Mouse (Mus musculus) embryonic fibroblast, embryonic 13.5 days (primary cell): ENCODE measurements at regions not wholly inside any gene's neighbourhood (a gene's known extent, or its start where the extent isn't known, plus 50 kb on each side); places are given as distances from the start of the nearest gene placed in this dataset.

Experiments used
- H3K27ac ChIP-seq: 2 replicates; pipeline ENCODE4 v1.5.1; 2012; ENCODE audit warnings: low read length, control low read depth, inconsistent platforms; ENCODE audit not compliant: insufficient read depth
- H3K4me1 ChIP-seq: 2 replicates; pipeline ENCODE4 v1.6.1; 2011; ENCODE audit warnings: low read length; ENCODE audit not compliant: control insufficient read depth, insufficient read depth
- H3K4me3 ChIP-seq: 2 replicates; pipeline ENCODE4 v1.5.1; 2011; ENCODE audit warnings: mild to moderate bottlenecking, control low read depth, low read length; ENCODE audit not compliant: insufficient read depth
- CTCF ChIP-seq: IDR thresholded peaks from 2 replicates; pipeline ENCODE4 v1.5.1; 2011; ENCODE audit warnings: mild to moderate bottlenecking, control low read depth, low read length, moderate library complexity, borderline replicate concordance; ENCODE audit not compliant: insufficient read depth
- POLR2A ChIP-seq: IDR thresholded peaks from 2 replicates; pipeline ENCODE4 v1.6.1; 2011; ENCODE audit warnings: low read depth, mild to moderate bottlenecking, control low read depth, low read length, moderate library complexity

- no peak for TF ChIP-seq POLR2A
- TF ChIP-seq CTCF = no peak
- Histone ChIP-seq H3K27ac (no peak overlapping the region), H3K4me3 (no peak overlapping the region), H3K4me1 (no peaks in the 10 kb centered on the region)
These were observed 60.0 kb upstream of the Stx16 start for GRCm38 (mm10) chr2:174016068-174016467.

- no peak overlapping the region for H3K27ac ChIP-seq
- TF ChIP-seq POLR2A (no peak), CTCF (no peak)
- no peaks in the 10 kb centered on the region for H3K4me1 ChIP-seq
These were observed 59.1 kb upstream of the Stx16 start for GRCm38 (mm10) chr2:174017042-174017441.

GRCm38 (mm10) chr2:174017596-174017995 lies 58.5 kb upstream of the Stx16 start:
- H3K27ac ChIP-seq = no peak overlapping the region
- TF ChIP-seq CTCF (no peak), POLR2A (no peak)
- no peak overlapping the region for H3K4me3 ChIP-seq
- no peaks in the 10 kb centered on the region for H3K4me1 ChIP-seq

More at GRCm38 (mm10) chr2:174017042-174017441, 59.1 kb upstream of the Stx16 start:
- no peak overlapping the region for H3K4me3 ChIP-seq

DNA sequence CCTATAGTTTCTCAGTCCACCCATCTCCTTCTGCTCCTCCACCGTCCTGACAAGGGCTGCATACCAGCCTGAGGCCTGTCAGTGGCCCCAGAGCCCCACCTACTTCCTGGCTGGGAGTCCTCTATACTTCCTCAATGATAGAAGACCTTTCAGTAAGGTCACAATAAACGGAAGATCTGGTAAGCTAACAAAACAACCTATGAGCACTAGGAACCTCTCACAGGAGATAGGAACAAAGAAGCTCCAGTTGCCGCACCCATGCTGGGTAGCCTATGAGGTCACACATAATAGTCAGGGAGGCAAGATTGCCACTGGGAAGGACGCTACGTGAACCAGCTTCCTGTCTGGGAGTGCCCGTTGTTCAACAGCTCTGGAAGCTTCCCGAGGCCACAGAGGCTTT lies 58.1 kb upstream of the Stx16 start:
- Histone ChIP-seq H3K4me3 (no peak overlapping the region), H3K27ac (no peak overlapping the region), H3K4me1 (no peaks in the 10 kb centered on the region)
- TF ChIP-seq POLR2A (no peak), CTCF (no peak)

DNA sequence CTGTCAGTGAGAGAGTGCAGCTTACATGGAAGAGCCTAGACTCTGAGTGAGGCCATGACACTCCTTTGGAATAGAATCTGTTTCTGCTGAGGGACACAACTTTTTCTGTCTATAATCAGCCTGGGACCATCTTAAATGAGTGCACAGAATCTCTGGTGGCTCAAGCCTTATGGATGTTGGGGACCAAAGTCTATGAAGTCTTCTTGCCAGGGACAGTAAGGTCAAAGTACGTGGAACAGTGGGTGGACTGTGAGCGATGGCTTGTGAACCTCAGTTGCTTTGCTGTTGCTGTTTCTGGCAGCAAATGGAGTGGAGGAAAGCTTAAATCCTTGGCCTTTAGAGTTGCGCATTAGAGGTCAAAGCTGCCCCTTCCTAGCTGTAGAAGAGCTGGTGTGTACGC lies 57.1 kb upstream of the Stx16 start:
- Histone ChIP-seq H3K4me1 (no peaks in the 10 kb centered on the region), H3K27ac (no peak overlapping the region), H3K4me3 (no peak overlapping the region)
- no peak for TF ChIP-seq CTCF

DNA sequence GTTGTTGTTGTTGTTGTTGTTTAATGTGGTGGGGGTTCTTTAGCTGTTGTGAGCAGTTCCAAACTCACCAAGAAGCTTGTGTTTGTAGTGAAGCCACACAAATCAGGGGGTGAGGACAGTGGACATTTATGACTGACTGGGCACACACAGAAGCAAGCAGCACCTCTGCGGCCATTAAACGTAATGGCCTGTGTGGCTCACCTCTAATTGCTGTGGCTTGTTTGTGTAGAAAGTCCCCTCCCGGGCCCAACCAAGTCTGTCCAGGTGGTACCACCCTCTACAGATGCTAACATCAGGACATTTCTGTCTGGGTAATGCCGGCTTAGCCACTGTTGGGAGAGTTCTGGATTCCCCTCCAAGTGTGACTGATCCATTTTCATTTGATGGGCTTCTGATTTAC lies 56.1 kb upstream of the Stx16 start:
- Histone ChIP-seq H3K27ac (no peak overlapping the region), H3K4me1 (no peaks in the 10 kb centered on the region), H3K4me3 (no peak overlapping the region)
- TF ChIP-seq CTCF = no peak
- no peak for TF ChIP-seq POLR2A

- Histone ChIP-seq H3K4me1 (no peaks in the 10 kb centered on the region; the same call in 1 of the 2 replicates), H3K27ac (no peak overlapping the region), H3K4me3 (no peak overlapping the region)
- no peak for TF ChIP-seq POLR2A
- TF ChIP-seq CTCF = no peak
These were observed 55.7 kb upstream of the Stx16 start for GRCm38 (mm10) chr2:174020447-174020846.

DNA sequence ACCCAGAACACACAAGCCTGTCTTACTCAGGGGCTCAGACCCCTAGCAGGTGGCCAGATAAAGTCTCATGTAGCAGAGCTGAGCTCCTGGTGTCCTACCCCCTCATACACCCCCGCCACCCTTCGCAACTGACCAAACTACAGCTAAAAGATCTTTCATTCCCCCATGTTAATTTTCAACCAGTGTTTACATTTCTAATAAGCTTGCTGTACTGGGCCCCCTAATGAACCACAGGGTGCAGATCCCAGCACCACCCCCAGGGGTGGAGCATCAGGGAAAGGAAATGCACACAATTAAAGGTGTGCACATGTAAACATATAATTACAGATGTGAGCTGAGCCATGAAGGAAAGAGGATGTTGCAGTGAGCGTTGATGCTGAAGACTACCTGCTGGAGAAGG lies 54.6 kb upstream of the Stx16 start:
- TF ChIP-seq CTCF (no peak), POLR2A (no peak)
- Histone ChIP-seq H3K4me3 (no peak overlapping the region), H3K27ac (no peak overlapping the region), H3K4me1 (peaks cover 8% of the 10 kb centered on the region)

- TF ChIP-seq CTCF = no peak
- no peak overlapping the region for H3K27ac ChIP-seq
- H3K4me1 ChIP-seq = peaks cover 8% of the 10 kb centered on the region
- no peak overlapping the region for H3K4me3 ChIP-seq
These were observed 53.8 kb upstream of the Stx16 start for GRCm38 (mm10) chr2:174022292-174022691.

- Histone ChIP-seq H3K4me1 (peaks cover 8% of the 10 kb centered on the region), H3K4me3 (no peak overlapping the region), H3K27ac (peak overlapping the region; percentile 30)
- no peak for TF ChIP-seq CTCF
- no peak for TF ChIP-seq POLR2A
These were observed 50.8 kb upstream of the Stx16 start for GRCm38 (mm10) chr2:174025181-174025870.
